Mouse (Mus musculus) kidney, adult 2 months (tissue): ENCODE measurements around the gene Lcn9. TPM values are rescaled to one million over a fixed set of nuclear protein-coding genes. Genes with fewer than 3 reads are reported as not detected.

ENCODE experiments used
- DNase-seq: peaks from one replicate; pipeline ENCODE4 v3.0.0; 2021
- H3K27ac ChIP-seq: fragments of 200-500 bp; 2 replicates; pipeline ENCODE4 v1.5.1; 2012; ENCODE audit warnings: low read depth, low read length, control low read depth, inconsistent platforms; ENCODE audit not compliant: insufficient read depth
- H3K27me3 ChIP-seq: fragments of 200-500 bp; replicated peaks from 2 replicates; pipeline ENCODE4 v1.6.1; 2012; ENCODE audit warnings: mild to moderate bottlenecking, moderate library complexity, low read length, inconsistent platforms; ENCODE audit not compliant: control insufficient read depth, insufficient read depth
- H3K36me3 ChIP-seq: fragments of 200-500 bp; 2 replicates; pipeline ENCODE4 v1.6.1; 2012; ENCODE audit warnings: mild to moderate bottlenecking, moderate library complexity, low read length, inconsistent platforms; ENCODE audit not compliant: control insufficient read depth, insufficient read depth
- H3K4me1 ChIP-seq: fragments of 200-500 bp; 2 replicates; pipeline ENCODE4 v1.6.1; 2011; ENCODE audit warnings: low read length; ENCODE audit not compliant: control insufficient read depth, insufficient read depth
- H3K4me3 ChIP-seq: fragments of 200-500 bp; 2 replicates; pipeline ENCODE4 v1.5.1; 2011; ENCODE audit warnings: mild to moderate bottlenecking, low read depth, low read length, control low read depth; ENCODE audit not compliant: insufficient read depth
- CTCF ChIP-seq: fragments of 200-500 bp; conservative IDR thresholded peaks from 2 replicates; pipeline ENCODE4 v1.5.1; 2011; ENCODE audit warnings: low read depth, mild to moderate bottlenecking, control low read depth, low read length, moderate library complexity, mixed read lengths; ENCODE audit not compliant: insufficient read depth, insufficient read length
- POLR2A ChIP-seq: fragments of 200-500 bp; IDR thresholded peaks from one replicate; pipeline ENCODE4 v1.6.1; 2011; ENCODE audit warnings: low read depth, low read length, control low read depth
- WGBS: fragments of 180-500 bp; shearing (Covaris S2); methylation state at CpG from one replicate; pipeline ENCODE4 v1.1.7; 2018; 5-methylcytosine and 5-hydroxymethylcytosine counted together
- polyA plus RNA-seq: library from polyadenylated mRNA; depleted of rRNA; stranded (reverse); fragments of >200 nt; gene quantifications from 2 replicates; pipeline ENCODE4 v1.2.3, GENCODE M21; 2012

Lcn9 gene
- polyA plus RNA-seq, 1 experiment: not detected

DNA sequence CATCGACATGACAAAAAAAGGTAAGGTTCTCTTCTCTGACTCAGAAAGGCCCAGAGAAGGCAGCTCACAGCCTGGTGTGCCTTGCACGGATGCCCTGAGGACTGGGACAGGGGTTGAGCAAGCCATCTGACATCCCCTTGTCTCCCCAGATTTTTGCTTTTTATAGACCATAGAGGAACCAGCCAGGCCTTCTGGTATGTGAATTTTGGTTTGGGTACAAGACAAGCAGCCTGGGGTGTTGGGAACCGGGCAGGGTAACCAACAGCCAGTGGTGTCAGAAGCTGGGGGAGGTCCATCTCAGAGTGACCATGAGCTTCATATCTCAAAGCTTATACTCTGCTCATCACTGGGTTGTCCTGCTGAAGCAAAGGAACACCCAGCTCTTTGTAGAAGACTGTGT, 1.8 kb downstream of the Lcn9 start:
- Histone ChIP-seq H3K27ac (no peak overlapping the region), H3K4me3 (no peak overlapping the region), H3K27me3 (no peaks in the 10 kb centered on the region), H3K36me3 (no peaks in the 10 kb centered on the region), H3K4me1 (no peaks in the 10 kb centered on the region)
- TF ChIP-seq POLR2A: no peak
- TF ChIP-seq CTCF: no peak
- no peak for DNase-seq
- WGBS: 90% methylated on average over 3 of the region's 3 CpGs

DNA sequence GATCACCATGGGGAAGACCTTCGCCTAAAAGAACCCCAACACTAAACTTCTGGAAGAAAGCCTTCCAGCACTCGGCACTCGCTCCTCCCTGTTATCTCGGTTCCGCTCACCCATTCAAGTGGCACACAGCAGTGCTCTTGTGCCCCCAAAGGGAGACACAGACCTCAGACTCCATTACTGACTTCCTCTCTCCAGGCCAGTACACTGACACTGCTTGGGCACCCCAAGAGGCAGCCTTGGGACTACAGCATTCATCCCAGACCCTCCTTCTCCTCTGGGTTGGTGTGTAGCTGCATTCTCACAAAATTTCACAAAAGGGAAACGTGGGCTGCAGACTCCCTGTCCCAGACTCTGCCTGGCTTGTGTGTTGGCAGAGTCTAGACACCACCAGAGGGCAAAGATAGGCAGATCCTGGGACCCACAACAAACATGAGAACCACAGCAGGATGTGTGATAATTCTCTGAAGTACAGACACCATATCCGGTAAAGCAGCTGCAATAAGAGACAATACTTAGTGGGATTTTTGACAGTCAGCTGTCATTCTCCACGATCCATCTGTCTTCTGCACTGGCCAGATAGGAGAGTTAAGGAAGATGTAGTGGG, 5.5 kb downstream of the Lcn9 start:
- Histone ChIP-seq H3K27ac (no peak overlapping the region), H3K4me3 (no peak overlapping the region), H3K36me3 (no peaks in the 10 kb centered on the region), H3K27me3 (no peaks in the 10 kb centered on the region), H3K4me1 (no peaks in the 10 kb centered on the region)
- TF ChIP-seq POLR2A (no peak), CTCF (no peak)
- no peak for DNase-seq
- 79% methylated on average over 8 of the region's 8 CpGs for WGBS

GRCm38 (mm10) chr2:25830786-25831185, 7.8 kb downstream of the Lcn9 start:
- 73% methylated on average over 3 of the region's 3 CpGs for WGBS
- TF ChIP-seq POLR2A (no peak), CTCF (no peak)
- no peak for DNase-seq

GRCm38 (mm10) chr2:25836291-25836690, 13.3 kb downstream of the Lcn9 start:
- H3K4me3 ChIP-seq: no peak overlapping the region
- DNase-seq: peak; percentile 69
- H3K4me1 ChIP-seq: no peaks in the 10 kb centered on the region
- TF ChIP-seq POLR2A (no peak), CTCF (peak; percentile 87)
- no peaks in the 10 kb centered on the region for H3K27me3 ChIP-seq
- H3K36me3 ChIP-seq: no peaks in the 10 kb centered on the region
- H3K27ac ChIP-seq: no peak overlapping the region
- WGBS: 46% methylated on average over 5 of the region's 5 CpGs

More at GRCm38 (mm10) chr2:25830786-25831185, 7.8 kb downstream of the Lcn9 start:
- H3K27me3 ChIP-seq: no peaks in the 10 kb centered on the region
- H3K27ac ChIP-seq: no peak overlapping the region
- H3K4me1 ChIP-seq: no peaks in the 10 kb centered on the region
- no peaks in the 10 kb centered on the region for H3K36me3 ChIP-seq
- H3K4me3 ChIP-seq: no peak overlapping the region

- DNase-seq: no peak
- Histone ChIP-seq H3K27ac (no peak overlapping the region), H3K4me1 (no peaks in the 10 kb centered on the region), H3K36me3 (no peaks in the 10 kb centered on the region), H3K27me3 (no peaks in the 10 kb centered on the region), H3K4me3 (no peak overlapping the region)
- 68% methylated on average over 4 of the region's 4 CpGs for WGBS
- TF ChIP-seq POLR2A (no peak), CTCF (no peak)
Observed at GRCm38 (mm10) chr2:25842161-25842560, 19.2 kb downstream of the Lcn9 start.

DNA sequence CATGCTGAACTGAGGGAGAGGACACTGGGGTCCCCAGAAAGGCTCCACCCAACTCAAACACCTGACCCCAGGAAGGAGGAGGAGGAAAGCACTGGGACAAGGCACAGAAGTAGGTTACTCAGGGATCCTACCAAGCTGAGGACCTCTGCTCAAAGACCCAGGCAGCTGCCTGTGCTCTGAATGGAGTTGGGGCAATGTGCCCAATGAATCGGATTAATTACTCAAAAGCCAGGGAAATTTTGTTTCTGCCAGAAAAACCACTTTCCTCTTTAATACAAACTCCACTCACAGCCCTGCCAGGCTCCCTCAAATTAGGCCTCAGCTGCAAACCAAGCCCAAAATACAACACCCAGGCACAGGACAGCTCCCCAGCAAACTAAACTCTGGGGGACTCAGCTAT, 19.8 kb downstream of the Lcn9 start:
- no peak for TF ChIP-seq CTCF
- TF ChIP-seq POLR2A: no peak
- no peak overlapping the region for H3K4me3 ChIP-seq
- DNase-seq: no peak
- H3K27me3 ChIP-seq: no peaks in the 10 kb centered on the region
- 70% methylated on average over 1 of the region's 1 CpGs for WGBS
- H3K27ac ChIP-seq: no peak overlapping the region
- no peaks in the 10 kb centered on the region for H3K36me3 ChIP-seq
- no peaks in the 10 kb centered on the region for H3K4me1 ChIP-seq

- no peak for DNase-seq
- WGBS: 90% methylated on average over 3 of the region's 3 CpGs
- no peaks in the 10 kb centered on the region for H3K36me3 ChIP-seq
- TF ChIP-seq CTCF: no peak
- no peak for TF ChIP-seq POLR2A
- no peaks in the 10 kb centered on the region for H3K27me3 ChIP-seq
- no peak overlapping the region for H3K27ac ChIP-seq
- no peak overlapping the region for H3K4me3 ChIP-seq
- no peaks in the 10 kb centered on the region for H3K4me1 ChIP-seq
Observed at GRCm38 (mm10) chr2:25844097-25844496, 21.1 kb downstream of the Lcn9 start.

GRCm38 (mm10) chr2:25846516-25846915, 23.6 kb downstream of the Lcn9 start:
- 59% methylated on average over 8 of the region's 8 CpGs for WGBS
- no peak overlapping the region for H3K4me3 ChIP-seq
- no peak for TF ChIP-seq CTCF
- no peak for TF ChIP-seq POLR2A

More at GRCm38 (mm10) chr2:25846516-25846915, 23.6 kb downstream of the Lcn9 start:
- Histone ChIP-seq H3K27ac (no peak overlapping the region), H3K27me3 (no peaks in the 10 kb centered on the region), H3K4me1 (no peaks in the 10 kb centered on the region), H3K36me3 (no peaks in the 10 kb centered on the region)
- no peak for DNase-seq
